ENCODE assay signal across 8 mouse cellular contexts in the genomic region with DNA sequence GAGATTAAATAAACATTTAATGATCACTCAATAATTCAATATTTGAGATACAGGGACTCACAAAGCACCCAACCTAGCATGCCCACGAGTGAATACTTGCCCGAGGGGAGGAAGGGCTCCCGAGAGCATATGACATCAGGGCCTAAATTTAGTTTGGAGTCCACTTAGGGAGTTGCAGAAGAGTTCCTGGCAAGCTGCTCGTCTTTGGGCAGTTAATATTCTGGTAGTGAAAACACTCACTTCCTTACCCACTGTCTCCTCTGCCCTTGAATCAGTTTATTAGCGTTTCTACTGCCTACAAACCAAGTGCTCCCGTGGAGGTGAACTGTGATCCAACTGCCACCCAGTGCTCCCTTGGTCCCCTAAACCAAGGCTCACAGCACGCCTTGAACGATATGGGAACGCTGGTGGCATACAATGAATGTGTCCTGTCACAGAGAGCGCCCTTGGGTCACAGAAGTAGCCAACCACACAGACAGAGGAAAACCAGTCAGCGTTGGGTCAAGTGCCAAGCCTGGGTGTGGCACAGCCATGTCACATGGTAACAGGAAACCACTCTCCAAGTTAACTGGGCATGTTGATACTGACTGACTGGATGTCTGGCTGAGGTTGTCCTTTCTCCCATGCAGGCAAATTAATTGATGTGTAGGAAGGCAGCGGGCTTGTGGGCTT. TPM values are rescaled to one million over a fixed set of nuclear protein-coding genes. Genes with fewer than 3 reads are reported as not detected.
A peak's percentile ranks its signal among the peaks of the same experiment; 100 is the strongest.
DNase-seq lines count a peak whose midpoint lies in the region; ATAC-seq lines count a peak whose summit lies in the region.

No protein-coding gene starts in this region.

- H3K9ac ChIP-seq in liver, embryonic 11.5 days (ENCODE audit: low read depth, low read length), result no peak overlapping the region

- no peaks in the 10 kb centered on the region for H3K36me3 ChIP-seq in liver, embryonic 11.5 days (ENCODE audit: control insufficient read depth, insufficient read depth, low read length)

- no peak overlapping the region for H3K4me3 ChIP-seq in liver, embryonic 11.5 days (ENCODE audit: low read depth, low read length)

- intact Hi-C loops in gastrocnemius, postnatal 14 days (cut with DNase I; ENCODE audit: low total_unique reads), result no loop called here

- peak; percentile 60 to 66 for DNase-seq in right cerebral cortex, postnatal 10 days (ENCODE audit: low spot score in 2 of 2)
- DNase-seq in right cerebral cortex, postnatal 4 days, result no peak
- peak; percentile 68 for DNase-seq in gastrocnemius, postnatal 14 days
- peak; percentile 52 for DNase-seq in kidney, postnatal 10 days
- DNase-seq in naive thymus-derived CD4-positive, alpha-beta T cell, adult 2 months (ENCODE audit: low read depth), result peak; percentile 12
- DNase-seq in spleen, adult 18-20 months, result no peak
- DNase-seq in liver, embryonic 11.5 days (ENCODE audit: low spot score), result no peak
- no peak for DNase-seq in right cerebral cortex, adult 2 months (ENCODE audit: low spot score in 2 of 2)

- no peak overlapping the region for H3K27ac ChIP-seq in liver, embryonic 11.5 days (ENCODE audit: low read depth, low read length)

- no peak overlapping the region for H3K4me2 ChIP-seq in liver, embryonic 11.5 days

- 71% methylated on average over 12 of the region's 12 CpGs for WGBS in liver, embryonic 11.5 days

- no peak for ATAC-seq in liver, embryonic 11.5 days (replicated peaks; ENCODE audit: low FRiP score)

- H3K4me1 ChIP-seq in liver, embryonic 11.5 days (replicated peaks; ENCODE audit: control insufficient read depth, insufficient read depth, low read length), result no peaks in the 10 kb centered on the region; the same call in 1 of the 2 replicates

- H3K27me3 ChIP-seq in liver, embryonic 11.5 days (replicated peaks; ENCODE audit: control insufficient read depth, insufficient read depth, low read length), result no peaks in the 10 kb centered on the region

- no peaks in the 10 kb centered on the region for H3K9me3 ChIP-seq in liver, embryonic 11.5 days (ENCODE audit: control insufficient read depth, low read length)

RNA-seq across cellular contexts. Expression of gene S100b, which starts 4.2 kb away (rescaled TPM):
- 1 to 10 TPM; 2.4 to 7.4 TPM for total RNA-seq in gastrocnemius, postnatal 14 days (2021)
- not detected in 2 replicates for polyA plus RNA-seq in liver, embryonic 11.5 days (2014; fragmentation: Nextera tagmentation; extraction: Ambion mirVana)

RNA-seq across cellular contexts. Expression of gene Prmt2, which starts 20.2 kb away (rescaled TPM):
- 1 to 10 TPM; 4.1 to 5.8 TPM for total RNA-seq in gastrocnemius, postnatal 14 days (2021)
- 21.2 and 21.6 TPM in 2 replicates for polyA plus RNA-seq in liver, embryonic 11.5 days (2014; fragmentation: Nextera tagmentation; extraction: Ambion mirVana)

Comparison
In these comparisons a context has a peak if more than half of its experiments do, and no peak if none do; other contexts are left out.
1. DNase-seq: peak in right cerebral cortex, postnatal 10 days (2 of 2), gastrocnemius, postnatal 14 days (single experiment), kidney, postnatal 10 days (single experiment) and naive thymus-derived CD4-positive, alpha-beta T cell, adult 2 months (single experiment); none in right cerebral cortex, postnatal 4 days (single experiment), spleen, adult 18-20 months (0 of 2), liver, embryonic 11.5 days (single experiment) and right cerebral cortex, adult 2 months (0 of 2).